Mouse (Mus musculus): Measurements from ENCODE around the gene Fgfr2.

Fgfr2 gene

GRCm38 (mm10) chr7:133041784-133042183 is 81.4 kb downstream of the Fgfr2 start:
- CTCF ChIA-PET: no interaction called here

- CTCF ChIA-PET: no interaction called here
Measured at GRCm38 (mm10) chr7:133040688-133041345, 82.3 kb downstream of the Fgfr2 start.

GRCm38 (mm10) chr7:133039556-133040255 is 83.4 kb downstream of the Fgfr2 start:
- CTCF ChIA-PET: no interaction called here

- CTCF ChIA-PET: no interaction called here
Measured at GRCm38 (mm10) chr7:133037618-133038017, 85.5 kb downstream of the Fgfr2 start.

DNA sequence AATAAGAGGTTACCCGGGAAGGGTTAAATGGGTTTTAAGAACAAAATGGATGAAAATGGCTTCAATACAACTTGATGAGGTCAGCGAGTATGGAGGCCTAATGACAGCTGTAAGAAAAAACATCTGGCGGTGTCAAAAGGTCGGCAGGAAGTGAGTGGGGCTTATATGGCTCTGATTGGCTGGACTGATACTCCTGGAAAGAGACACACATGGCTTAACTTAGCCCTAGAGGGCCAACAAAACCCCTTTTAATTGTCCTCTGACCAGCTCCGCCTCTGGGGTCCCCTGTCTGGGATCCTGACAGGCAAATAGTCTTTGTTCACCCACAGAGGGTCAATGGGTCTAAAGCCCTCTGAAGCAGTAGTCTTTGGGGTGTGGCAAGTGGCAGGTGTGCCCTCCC is 85.9 kb downstream of the Fgfr2 start:
- CTCF ChIA-PET: no interaction called here

DNA sequence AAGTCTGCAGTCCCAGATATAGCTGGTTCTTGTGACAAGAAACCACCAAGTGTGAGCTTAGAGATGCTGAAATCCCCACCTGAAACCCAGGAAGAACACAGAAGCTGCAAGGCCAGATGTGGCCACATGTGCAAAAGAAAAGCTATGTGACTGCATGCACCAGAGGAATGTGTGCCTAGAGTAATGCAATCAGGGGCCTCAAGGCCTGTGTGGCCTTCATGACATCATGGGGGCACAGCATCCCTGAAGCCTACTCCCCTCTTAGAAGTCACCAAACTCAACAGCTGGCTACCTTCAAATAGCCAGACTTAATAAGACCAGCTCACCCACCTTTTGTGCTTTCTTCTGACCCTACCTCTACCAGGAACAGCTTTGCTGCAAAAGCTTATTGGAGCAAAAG is 87.2 kb downstream of the Fgfr2 start:
- CTCF ChIA-PET: no interaction called here

- CTCF ChIA-PET: no interaction called here
Measured at GRCm38 (mm10) chr7:133032589-133033203, 90.5 kb downstream of the Fgfr2 start.

DNA sequence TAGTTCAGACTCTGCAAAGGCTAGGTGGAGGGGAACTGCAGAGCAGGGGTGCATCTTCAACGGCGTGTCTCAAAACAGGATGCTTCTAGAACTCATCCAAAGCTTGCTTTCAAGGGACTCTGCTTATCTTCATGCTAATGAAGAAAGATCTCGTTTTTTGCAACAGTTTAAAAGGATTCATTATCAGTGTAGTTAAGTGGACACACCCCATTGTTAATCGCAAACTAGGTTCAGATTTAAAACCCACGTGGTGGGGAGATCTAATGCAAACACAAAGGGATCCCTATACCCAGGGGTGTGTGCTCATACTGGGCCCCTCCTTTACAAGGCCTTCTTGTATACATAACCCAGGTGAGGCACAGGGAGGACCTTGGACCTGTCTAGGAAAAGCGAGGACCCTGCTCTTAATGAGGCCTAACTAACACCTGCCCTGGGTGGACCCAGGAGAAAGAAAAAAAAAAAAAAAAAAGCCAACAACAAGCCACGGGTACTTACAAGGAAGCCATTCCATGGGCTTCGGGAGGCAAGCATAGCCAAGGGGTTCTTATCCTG is 93.6 kb downstream of the Fgfr2 start:
- CTCF ChIA-PET: no interaction called here

DNA sequence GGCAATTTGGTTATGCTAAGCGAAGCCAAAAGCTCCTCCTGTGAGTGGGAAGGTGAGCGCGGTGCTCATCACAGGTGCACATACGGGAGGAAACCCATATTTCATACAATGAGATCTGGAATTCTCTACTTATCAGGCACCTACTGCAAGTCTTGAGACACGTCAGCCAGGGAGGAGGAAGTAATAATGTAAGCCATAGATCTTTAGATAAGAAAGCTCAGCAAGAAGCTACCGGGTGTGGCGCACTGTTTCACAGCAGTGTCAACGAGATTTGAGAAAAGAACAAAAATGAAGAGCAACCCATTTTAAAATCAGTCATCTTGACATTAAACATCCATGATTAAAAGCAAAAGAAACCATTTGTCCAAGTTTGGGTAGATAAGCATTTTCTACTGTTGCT is 94.1 kb downstream of the Fgfr2 start:
- CTCF ChIA-PET: no interaction called here

DNA sequence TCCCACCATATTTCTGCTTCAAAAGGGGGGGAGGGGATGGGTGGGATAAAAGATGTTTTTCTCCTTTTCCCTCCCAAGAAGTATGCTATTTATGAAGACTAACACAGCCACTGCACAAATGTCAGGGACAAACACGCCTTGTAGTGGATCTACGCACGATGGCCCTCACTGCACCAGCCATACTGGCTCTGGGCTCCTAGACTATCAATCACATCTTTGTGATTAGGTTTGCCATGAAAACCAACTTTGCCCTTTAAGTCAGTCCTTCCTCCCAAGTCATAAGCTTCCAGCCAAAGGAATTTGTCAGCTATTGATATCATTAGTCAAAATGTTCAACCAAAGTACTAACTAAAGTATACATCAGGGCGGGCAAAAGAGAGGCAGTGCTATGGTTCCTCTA is 95.2 kb downstream of the Fgfr2 start:
- CTCF ChIA-PET: no interaction called here

GRCm38 (mm10) chr7:133024694-133025093 is 98.5 kb downstream of the Fgfr2 start:
- CTCF ChIA-PET: no interaction called here

GRCm38 (mm10) chr7:133019481-133020020 is 103.6 kb downstream of the Fgfr2 start:
- CTCF ChIA-PET: no interaction called here

GRCm38 (mm10) chr7:133018961-133019360 is 104.2 kb downstream of the Fgfr2 start:
- CTCF ChIA-PET: no interaction called here

- CTCF ChIA-PET: no interaction called here
Measured at GRCm38 (mm10) chr7:133015416-133016070, 107.6 kb downstream of the Fgfr2 start.

- CTCF ChIA-PET: no interaction called here
Measured at GRCm38 (mm10) chr7:133014631-133015030, 108.5 kb downstream of the Fgfr2 start.

DNA sequence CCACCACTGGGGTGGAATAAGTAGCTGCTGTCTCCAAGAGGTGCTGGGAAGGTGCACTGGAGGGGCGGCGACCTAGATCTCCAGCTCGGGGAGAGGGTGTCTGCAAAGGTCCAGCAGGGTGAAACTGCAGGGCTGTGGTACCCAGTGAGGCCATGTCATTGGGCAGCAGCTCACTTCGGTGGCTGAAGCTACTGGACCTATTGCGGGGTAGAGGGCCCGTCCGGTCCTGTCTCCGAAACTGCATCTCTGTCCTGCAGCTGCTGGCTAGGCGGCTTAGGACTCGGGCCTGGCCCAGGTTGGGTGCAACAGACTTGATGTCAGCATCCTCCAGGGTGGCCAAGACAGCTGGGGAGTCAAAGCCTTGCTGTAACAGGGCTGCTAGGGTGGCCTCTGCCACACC is 109.2 kb downstream of the Fgfr2 start:
- CTCF ChIA-PET: no interaction called here

GRCm38 (mm10) chr7:133012637-133013366 is 110.3 kb downstream of the Fgfr2 start:
- CTCF ChIA-PET: no interaction called here

DNA sequence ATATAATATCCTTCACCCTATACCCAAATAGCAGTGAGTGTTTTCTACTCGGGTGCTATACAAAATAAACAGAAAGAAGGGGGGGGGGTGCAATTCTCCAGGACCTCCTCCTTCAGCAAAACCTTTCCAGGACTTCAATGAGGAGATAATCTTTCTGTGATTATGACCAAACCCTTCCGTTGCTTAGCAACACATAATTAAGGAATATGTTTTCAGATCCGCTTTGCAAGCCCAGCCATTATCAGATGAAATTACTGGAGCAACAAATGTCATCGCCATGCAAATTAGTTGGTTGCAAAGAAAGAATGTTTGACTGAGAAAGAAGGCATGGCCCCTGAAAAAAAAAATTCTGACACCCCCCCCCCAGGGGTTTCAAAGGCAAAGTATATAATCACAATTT is 111.5 kb downstream of the Fgfr2 start:
- CTCF ChIA-PET: no interaction called here

DNA sequence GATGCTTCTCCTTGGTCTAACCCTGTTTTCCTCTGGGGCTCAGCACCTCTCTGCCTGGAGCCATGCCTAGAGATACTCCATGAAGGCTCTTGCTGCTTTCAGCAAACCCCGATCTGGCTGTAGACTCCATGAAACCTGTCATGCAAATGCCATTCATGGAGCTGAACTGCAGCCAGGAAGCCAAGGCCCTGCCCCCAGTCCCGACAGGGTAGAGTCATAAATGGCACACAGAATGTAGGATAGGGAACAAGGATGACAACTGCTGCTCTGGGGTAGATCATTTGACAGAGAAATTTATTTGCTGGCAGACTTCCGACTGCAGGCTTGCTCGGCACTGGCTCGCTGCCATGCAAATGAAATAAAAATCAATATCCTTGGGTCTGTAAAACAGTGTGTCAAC is 112.0 kb downstream of the Fgfr2 start:
- CTCF ChIA-PET: no interaction called here

DNA sequence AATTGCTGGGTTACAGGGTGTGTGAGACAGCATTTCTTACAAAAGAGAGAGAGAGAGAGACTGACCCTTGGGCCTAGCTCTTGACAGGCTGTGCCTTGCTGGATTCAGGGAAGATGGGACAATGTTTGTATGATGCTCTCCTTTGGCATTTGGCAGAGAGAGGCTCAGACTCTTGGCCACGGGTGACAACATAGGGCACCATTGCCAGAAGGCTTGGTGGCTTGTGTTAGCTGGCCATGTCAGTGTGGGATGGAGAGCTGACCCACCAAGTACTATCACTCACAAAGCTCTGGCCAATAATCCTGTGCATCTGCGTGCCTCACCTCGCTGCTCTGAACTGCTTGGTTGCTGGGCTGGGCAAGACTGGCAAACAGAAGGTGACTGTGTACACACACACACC is 112.7 kb downstream of the Fgfr2 start:
- CTCF ChIA-PET: no interaction called here

- CTCF ChIA-PET: no interaction called here
Measured at GRCm38 (mm10) chr7:133009676-133010075, 113.5 kb downstream of the Fgfr2 start.

DNA sequence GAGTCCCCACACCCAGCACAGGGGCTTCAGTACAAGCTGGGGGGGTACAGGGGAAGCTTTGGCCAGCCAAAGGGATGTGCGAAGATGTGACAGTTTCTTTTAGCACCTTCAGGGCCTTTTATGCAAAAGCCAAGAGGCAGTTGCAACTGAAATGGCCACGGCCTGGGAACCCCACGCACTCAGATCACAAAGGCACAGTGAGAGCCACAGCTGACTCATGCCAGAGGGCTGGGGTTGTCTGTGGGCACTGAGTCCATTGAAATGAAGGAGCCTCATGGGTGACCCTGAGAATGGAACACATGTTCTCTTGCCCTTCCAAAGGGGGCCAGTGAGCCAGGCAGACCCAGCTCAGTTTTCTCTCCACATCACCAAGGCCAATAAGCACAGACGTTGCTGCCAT is 114.5 kb downstream of the Fgfr2 start:
- CTCF ChIA-PET: no interaction called here
